Mouse (Mus musculus) duodenum, adult 2 months (tissue): Measurements from ENCODE around the gene Fchsd2. TPM values are rescaled to one million over a fixed set of nuclear protein-coding genes. Genes with fewer than 3 reads are reported as not detected.

Experiments used
- polyA plus RNA-seq: library from polyadenylated mRNA; depleted of rRNA; stranded (reverse); fragments of >200 nt; gene quantifications from 2 replicates; pipeline ENCODE4 v1.2.3, GENCODE M21; 2012; ENCODE audit warnings: low replicate concordance; rRNA removed

Fchsd2 gene
- polyA plus RNA-seq: 7.1 and 7.8 TPM in 2 replicates

DNA sequence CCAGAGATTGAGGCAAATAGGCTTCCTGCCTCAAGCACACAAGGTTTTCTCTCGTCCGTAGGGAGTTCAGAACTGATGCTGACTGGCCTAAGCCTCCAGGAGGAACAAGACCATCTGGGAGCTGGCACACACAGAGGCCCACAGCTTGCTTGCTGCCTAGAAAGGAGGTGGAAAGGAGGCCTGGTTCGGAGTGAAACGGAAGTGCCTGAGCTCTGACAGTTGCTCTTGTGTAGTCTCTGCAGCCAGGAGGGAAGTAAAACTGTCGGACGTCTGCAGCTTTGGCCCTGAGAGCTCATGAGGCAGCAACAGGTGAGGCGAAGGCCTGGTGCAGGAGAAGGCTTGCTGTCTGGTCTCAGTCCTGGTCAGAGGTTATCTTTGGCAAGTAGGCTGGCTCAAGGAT is at the start of gene Fchsd2:
Gene Fchsd2 (plus strand): TSS at position 246 of the 400 bp plus-strand sequence.

DNA sequence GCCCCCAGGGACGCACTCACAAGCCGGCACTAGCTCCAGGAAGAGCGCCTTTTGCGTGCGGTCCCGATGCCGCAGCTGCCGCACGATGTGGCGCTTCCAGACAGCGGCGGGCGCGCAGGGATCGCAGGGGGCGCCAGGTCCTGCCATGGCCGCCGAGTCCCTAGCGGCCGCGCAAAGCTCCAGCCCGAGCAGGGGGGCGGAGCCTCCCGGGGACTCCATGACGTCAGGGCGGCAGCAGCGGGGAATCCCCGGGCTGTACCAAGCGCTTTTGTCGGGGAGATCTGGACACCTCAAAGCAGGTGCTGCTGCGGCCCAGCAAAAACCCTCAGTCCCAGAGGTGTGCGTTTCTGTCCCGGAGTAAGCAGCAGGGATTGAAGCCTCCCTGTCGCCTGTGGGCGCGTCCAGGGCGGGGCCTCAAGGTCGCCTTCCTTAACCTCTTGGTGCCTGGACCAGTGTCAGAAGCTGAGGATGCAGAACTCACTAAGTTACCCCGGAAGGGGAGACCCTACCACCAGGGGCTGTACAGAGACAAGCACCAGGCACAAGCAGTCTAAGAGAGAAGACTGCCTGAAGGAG is 209.3 kb downstream of the Fchsd2 start, which contains the start of gene Atg16l2:
Gene Atg16l2 (minus strand): TSS at position 371 of the 576 bp plus-strand sequence.

DNA sequence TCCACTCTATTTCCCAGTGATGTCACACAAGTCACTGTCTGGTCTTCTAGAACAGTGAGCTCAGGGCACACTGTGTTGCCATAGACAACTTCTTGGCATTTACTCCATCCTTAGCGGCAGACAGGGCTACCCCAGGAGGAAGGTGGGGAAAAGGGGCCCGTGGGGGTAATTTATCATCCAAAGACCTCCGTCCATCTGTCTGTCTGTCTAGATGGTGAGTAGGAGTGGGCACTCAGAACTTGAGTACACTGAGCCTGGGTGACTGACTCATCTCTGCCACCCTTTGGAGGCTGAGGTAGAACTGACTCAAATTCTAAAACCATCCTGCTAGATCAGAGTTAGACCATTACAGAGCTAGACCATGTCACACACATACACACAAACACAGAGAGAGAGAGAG is 224.4 kb downstream of the Fchsd2 start, which contains the start of gene Stard10:
Gene Stard10 (plus strand): TSS at position 73 of the 400 bp plus-strand sequence.

Other genes starting within 250 kb of the Fchsd2 start
- 4.8 and 12.0 TPM in 2 replicates for gene Relt, start 229.4 kb upstream of the Fchsd2 start, polyA plus RNA-seq
- 6.1 and 7.8 TPM in 2 replicates for gene Arhgef17, start 160.8 kb upstream of the Fchsd2 start, polyA plus RNA-seq
- 15.4 and 17.9 TPM in 2 replicates for gene P2ry6, start 118.2 kb upstream of the Fchsd2 start, polyA plus RNA-seq
- 3.3 and 28.4 TPM in 2 replicates for gene P2ry2, start 80.0 kb upstream of the Fchsd2 start, polyA plus RNA-seq
- gene Atg16l2, start 209.4 kb downstream of the Fchsd2 start, polyA plus RNA-seq: 6.8 and 8.9 TPM in 2 replicates
- gene Stard10, start 224.2 kb downstream of the Fchsd2 start, polyA plus RNA-seq: 200 and 251 TPM in 2 replicates